Mouse (Mus musculus): Measurements from ENCODE around the gene Tnrc18. TPM values are rescaled to one million over a fixed set of nuclear protein-coding genes. Genes with fewer than 3 reads are reported as not detected.

Tnrc18 gene
- 60.9 and 61.2 TPM in 2 replicates for polyA plus RNA-seq (2016; fragmentation: Nextera tagmentation; extraction: Ambion mirVana)

DNA sequence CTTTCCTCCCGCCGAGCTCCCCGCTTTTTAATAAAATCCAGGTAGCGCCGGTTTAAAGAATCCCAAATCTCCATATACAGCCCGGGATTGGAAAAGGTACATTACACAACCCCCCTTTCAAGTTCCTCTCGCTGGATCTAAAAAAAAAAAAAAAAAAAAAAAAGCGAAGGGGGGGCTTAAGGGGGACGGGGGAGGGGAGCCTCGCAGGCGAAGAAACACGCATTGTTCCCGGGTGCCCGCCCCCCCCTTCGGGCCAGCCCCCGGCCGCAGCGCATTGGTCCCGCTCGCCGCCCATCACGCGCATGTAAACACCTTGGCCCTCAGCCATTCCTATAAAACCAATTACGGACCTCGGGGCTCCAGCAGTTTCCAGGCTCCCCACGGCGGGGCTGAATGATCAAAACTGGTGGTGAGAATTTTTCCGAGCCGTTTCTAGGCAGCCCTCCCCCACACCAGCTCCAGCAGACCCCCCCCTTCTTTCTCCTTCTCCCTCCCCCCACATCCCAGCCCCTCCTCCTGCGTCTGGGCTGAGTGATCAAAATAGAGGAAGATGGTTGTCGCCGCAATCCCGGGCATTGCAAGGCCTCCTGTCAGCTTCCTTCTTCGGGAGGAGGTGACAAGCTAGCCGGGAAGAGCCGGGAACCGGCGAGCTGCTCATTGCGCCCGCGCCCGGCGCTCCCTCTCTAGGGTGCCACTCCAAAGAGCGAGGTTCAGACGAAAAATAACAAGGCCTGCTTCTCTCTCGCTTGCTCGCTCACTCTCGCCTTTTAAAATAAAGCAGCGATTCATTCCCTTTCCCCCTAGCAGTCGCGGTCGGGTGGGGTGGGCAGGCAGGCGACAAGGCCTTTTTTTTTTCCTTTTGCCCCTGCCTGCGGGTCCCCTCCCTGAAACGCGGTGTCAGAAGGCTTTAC lies at the start of gene Tnrc18:
Gene Tnrc18 (minus strand): TSS at position 139 of the 911 bp plus-strand sequence.
- Histone ChIP-seq H3K9ac (replicated peaks) (peak within 1 kb of the TSS; percentile 100), H3K4me1 (replicated peaks) (peaks cover 7% of the 10 kb centered on the region), H3K4me2 (peak within 1 kb of the TSS; percentile 93), H3K27me3 (no peaks in the 10 kb centered on the region), H3K4me3 (replicated peaks) (peak within 1 kb of the TSS; percentile 100), H3K36me3 (peaks cover 23% of the 10 kb centered on the region), H3K9me3 (no peaks in the 10 kb centered on the region), H3K27ac (peak within 1 kb of the TSS; percentile 100)
- under 1% methylated on average over 56 of the region's 56 CpGs for WGBS
- ATAC-seq (ENCODE audit: insufficient number of reproducible peaks, insufficient read depth, low FRiP score, low TSS enrichment, low read depth) = peak; percentile 54

DNA sequence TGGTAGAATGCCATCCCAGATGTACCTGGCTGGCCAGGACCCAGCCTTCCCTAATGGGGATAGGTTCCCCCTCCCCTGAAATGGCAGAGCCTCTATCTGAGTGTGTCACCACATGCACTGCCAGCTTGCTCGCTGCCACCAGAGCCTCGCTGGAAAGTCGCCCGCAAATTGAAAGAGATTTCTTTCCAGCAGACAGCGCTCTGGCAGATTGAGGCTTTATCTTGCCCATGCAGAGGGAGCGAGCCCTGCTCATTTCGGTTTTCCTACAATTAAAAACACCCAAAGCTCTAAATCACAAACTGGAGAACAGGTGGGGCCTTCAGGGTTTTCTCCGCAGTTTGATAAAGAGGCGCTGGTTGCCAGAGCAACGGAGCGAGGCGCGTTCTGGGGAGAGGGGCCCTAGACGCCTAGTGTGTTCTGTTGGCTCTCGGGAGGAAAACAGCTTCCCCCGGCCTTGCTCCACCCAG lies 40.3 kb upstream of the Tnrc18 start:
- H3K27ac ChIP-seq = no peak overlapping the region
- 53% methylated on average over 16 of the region's 16 CpGs for WGBS
- ATAC-seq (ENCODE audit: insufficient number of reproducible peaks, insufficient read depth, low FRiP score, low TSS enrichment, low read depth) = no peak
- peaks cover 16% of the 10 kb centered on the region; the same call in 1 of the 2 replicates for H3K4me1 ChIP-seq (replicated peaks)
- no peaks in the 10 kb centered on the region for H3K36me3 ChIP-seq
- H3K4me3 ChIP-seq (replicated peaks) = no peak overlapping the region
- no peak overlapping the region for H3K9ac ChIP-seq (replicated peaks)
- no peaks in the 10 kb centered on the region for H3K27me3 ChIP-seq
- no peak overlapping the region for H3K4me2 ChIP-seq
- H3K9me3 ChIP-seq = peaks cover 10% of the 10 kb centered on the region

DNA sequence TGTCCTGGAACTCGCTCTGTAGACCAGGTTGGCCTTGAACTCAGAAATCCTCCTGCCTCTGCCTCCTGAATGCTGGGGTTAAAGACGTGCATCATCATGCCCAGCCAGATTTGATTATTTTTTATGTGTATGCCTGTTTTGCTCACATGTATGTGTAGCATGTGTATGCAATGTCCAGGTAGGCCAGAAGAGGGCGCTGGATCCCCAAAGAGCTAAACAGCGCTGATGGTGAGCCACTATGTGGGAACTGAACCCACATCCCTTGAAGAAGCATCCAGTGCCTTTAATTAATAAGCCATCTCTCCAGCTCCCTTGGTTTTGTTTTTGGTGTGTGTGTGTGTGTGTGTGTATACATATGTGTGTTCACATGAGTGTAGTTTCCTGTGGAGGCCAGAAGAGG lies 38.9 kb upstream of the Tnrc18 start:
- Histone ChIP-seq H3K4me2 (no peak overlapping the region), H3K4me1 (replicated peaks) (0 out of 2 replicates have a peak, but pooled peaks cover 7% of the 10 kb centered on the region), H3K36me3 (no peaks in the 10 kb centered on the region), H3K27ac (no peak overlapping the region), H3K4me3 (replicated peaks) (no peak overlapping the region), H3K9ac (replicated peaks) (no peak overlapping the region), H3K27me3 (no peaks in the 10 kb centered on the region), H3K9me3 (peaks cover 10% of the 10 kb centered on the region)
- ATAC-seq (ENCODE audit: insufficient number of reproducible peaks, insufficient read depth, low FRiP score, low TSS enrichment, low read depth) = no peak
- WGBS = 80% methylated on average over 4 of the region's 4 CpGs

- H3K4me2 ChIP-seq = no peak overlapping the region
- no peak overlapping the region for H3K4me3 ChIP-seq (replicated peaks)
- 80% methylated on average over 10 of the region's 10 CpGs for WGBS
These were observed 37.4 kb upstream of the Tnrc18 start for GRCm38 (mm10) chr5:142854877-142855276.

DNA sequence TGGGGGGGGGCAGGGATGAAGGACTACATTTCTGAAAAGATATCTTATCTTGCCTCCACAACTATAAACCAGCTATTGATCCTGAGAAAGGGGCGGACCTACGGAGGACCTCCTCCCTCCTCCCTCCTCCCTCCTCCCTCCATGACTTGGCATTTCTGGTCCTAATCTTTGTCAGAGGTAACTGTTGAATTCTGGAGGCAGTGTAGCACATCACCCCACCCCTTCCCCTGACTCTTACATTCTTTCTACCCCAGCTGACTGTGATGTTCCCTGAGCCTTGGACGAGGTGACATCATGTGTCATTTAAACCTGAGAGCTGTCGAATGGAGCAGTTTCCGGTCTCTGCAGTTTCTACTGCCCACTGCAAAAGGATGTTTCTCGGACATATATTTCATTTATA lies 36.1 kb upstream of the Tnrc18 start:
- no peak overlapping the region for H3K4me3 ChIP-seq (replicated peaks)
- no peaks in the 10 kb centered on the region for H3K36me3 ChIP-seq
- no peak overlapping the region for H3K4me2 ChIP-seq
- no peak overlapping the region for H3K27ac ChIP-seq
- ATAC-seq (ENCODE audit: insufficient number of reproducible peaks, insufficient read depth, low FRiP score, low TSS enrichment, low read depth) = no peak
- H3K9ac ChIP-seq (replicated peaks) = no peak overlapping the region
- peaks cover 10% of the 10 kb centered on the region for H3K9me3 ChIP-seq
- no peaks in the 10 kb centered on the region for H3K27me3 ChIP-seq
- 76% methylated on average over 6 of the region's 6 CpGs for WGBS
- H3K4me1 ChIP-seq (replicated peaks) = 0 out of 2 replicates have a peak, but pooled peaks cover 7% of the 10 kb centered on the region

More at GRCm38 (mm10) chr5:142854877-142855276, 37.4 kb upstream of the Tnrc18 start:
- no peak for ATAC-seq (ENCODE audit: insufficient number of reproducible peaks, insufficient read depth, low FRiP score, low TSS enrichment, low read depth)
- peaks cover 10% of the 10 kb centered on the region for H3K9me3 ChIP-seq
- 0 out of 2 replicates have a peak, but pooled peaks cover 7% of the 10 kb centered on the region for H3K4me1 ChIP-seq (replicated peaks)
- H3K9ac ChIP-seq (replicated peaks) = no peak overlapping the region
- H3K27me3 ChIP-seq = no peaks in the 10 kb centered on the region
- H3K36me3 ChIP-seq = no peaks in the 10 kb centered on the region
- H3K27ac ChIP-seq = no peak overlapping the region

DNA sequence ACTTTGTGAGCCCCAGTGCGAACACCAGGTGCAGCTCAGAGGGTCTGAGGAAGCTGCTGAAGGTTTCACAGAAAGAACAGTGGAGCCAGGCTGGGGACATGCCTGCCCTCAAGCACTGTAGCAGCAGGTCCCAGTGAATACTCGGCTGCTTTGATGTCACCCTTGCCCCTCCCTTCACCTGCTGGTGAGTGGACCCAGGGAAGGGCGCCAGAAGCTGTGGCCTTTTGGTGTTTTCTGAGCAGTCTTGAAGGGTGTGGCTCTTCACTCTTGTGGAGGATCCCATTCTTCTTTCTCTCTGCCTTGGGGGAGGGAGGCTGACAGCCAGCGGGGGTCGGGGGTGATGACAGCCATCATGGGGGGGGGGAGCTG lies 34.2 kb upstream of the Tnrc18 start:
- WGBS = 43% methylated on average over 5 of the region's 5 CpGs
- H3K4me1 ChIP-seq (replicated peaks) = no peaks in the 10 kb centered on the region
- no peaks in the 10 kb centered on the region for H3K27me3 ChIP-seq
- no peak overlapping the region for H3K9ac ChIP-seq (replicated peaks)
- no peak overlapping the region for H3K4me3 ChIP-seq (replicated peaks)
- no peak overlapping the region for H3K27ac ChIP-seq
- no peak overlapping the region for H3K4me2 ChIP-seq
- no peaks in the 10 kb centered on the region for H3K36me3 ChIP-seq
- H3K9me3 ChIP-seq = peaks cover 9% of the 10 kb centered on the region
- no peak for ATAC-seq (ENCODE audit: insufficient number of reproducible peaks, insufficient read depth, low FRiP score, low TSS enrichment, low read depth)

DNA sequence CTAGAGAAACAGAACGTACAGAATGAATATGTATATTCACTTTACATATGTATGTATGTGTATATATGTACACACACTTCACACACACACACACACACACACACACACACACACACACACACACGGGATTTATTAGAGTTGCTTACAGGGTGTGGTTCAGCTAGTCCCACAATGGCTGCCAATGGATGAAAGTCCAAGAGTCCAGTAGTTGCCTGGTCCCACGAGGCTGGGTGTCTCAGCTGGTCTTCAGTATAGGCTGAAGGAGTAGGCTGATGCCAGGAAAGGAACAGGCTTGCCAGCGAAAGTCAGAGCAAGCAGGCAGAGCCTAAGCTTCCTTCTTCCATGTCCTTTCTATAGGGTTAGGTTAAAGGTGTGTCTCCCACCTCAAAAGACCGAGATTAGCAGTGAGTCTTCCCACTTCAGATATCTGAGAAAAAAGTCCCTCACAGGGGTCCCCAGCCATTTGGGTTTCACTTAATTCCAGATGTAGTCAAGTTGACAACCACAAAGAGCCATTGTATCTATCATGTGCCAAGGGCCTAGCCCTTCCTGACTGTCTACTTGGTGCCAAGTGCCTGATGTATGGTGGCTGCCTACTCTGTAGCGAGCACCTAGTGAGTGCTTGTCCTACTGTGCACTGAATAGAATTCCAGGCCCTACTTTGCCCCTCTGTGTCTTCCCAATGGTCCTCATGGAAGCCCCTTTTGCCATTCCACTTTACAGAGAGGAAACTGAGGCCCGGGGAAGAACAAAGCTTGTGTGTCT lies 33.6 kb upstream of the Tnrc18 start:
- peaks cover 4% of the 10 kb centered on the region; the same call in 1 of the 2 replicates for H3K9me3 ChIP-seq
- WGBS = 83% methylated on average over 7 of the region's 7 CpGs
- H3K4me1 ChIP-seq (replicated peaks) = no peaks in the 10 kb centered on the region
- H3K36me3 ChIP-seq = no peaks in the 10 kb centered on the region
- H3K4me2 ChIP-seq = no peak overlapping the region
- H3K4me3 ChIP-seq (replicated peaks) = no peak overlapping the region
- no peaks in the 10 kb centered on the region for H3K27me3 ChIP-seq
- H3K9ac ChIP-seq (replicated peaks) = no peak overlapping the region
- ATAC-seq (ENCODE audit: insufficient number of reproducible peaks, insufficient read depth, low FRiP score, low TSS enrichment, low read depth) = no peak
- H3K27ac ChIP-seq = no peak overlapping the region

DNA sequence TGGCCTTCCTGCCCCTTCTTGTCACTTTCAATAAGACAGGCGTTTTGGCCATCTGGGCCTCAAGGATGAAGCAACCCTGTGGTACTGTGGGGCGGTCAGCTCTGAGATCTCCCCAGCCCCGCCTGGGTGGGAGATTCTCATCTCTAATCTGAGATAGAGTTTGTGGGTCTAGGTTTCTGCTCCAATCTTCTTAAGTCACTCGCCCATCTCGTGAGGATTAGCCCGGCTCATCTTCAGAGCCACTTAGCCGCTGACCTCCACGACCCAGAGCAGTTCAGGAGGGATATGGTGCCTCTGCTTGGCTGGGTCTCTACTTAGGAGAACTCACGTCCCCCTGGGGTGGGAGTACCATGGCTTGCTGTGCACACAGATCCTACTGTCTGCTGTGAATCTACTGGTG lies 33.0 kb upstream of the Tnrc18 start:
- 73% methylated on average over 9 of the region's 9 CpGs for WGBS
- no peaks in the 10 kb centered on the region for H3K27me3 ChIP-seq
- no peaks in the 10 kb centered on the region for H3K36me3 ChIP-seq
- H3K4me3 ChIP-seq (replicated peaks) = no peak overlapping the region
- no peak overlapping the region for H3K27ac ChIP-seq
- H3K9me3 ChIP-seq = peaks cover 4% of the 10 kb centered on the region; the same call in 1 of the 2 replicates
- no peak for ATAC-seq (ENCODE audit: insufficient number of reproducible peaks, insufficient read depth, low FRiP score, low TSS enrichment, low read depth)
- no peak overlapping the region for H3K9ac ChIP-seq (replicated peaks)
- no peak overlapping the region for H3K4me2 ChIP-seq
- no peaks in the 10 kb centered on the region for H3K4me1 ChIP-seq (replicated peaks)

DNA sequence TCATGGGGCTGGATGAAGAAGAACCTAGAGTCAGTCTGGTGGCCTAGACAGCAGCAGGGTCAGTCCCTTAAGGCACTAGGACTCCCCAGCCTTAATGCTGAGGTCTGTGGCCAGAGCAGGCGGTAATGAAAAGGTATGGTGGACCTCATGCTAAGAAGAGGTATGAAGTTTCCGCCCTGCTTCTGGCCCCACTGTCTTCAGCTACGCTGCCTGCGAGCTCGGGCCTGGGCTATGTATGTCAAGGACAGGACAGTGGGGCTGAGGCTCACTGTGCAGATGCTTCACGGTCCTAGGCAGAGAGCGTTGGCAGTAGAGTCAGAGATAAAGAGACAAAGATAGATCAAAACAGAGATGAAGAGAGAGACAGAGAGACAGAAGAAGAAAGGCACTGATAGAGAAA lies 31.4 kb upstream of the Tnrc18 start:
- 90% methylated on average over 7 of the region's 7 CpGs for WGBS
- Histone ChIP-seq H3K4me3 (replicated peaks) (no peak overlapping the region), H3K27ac (no peak overlapping the region), H3K4me1 (replicated peaks) (no peaks in the 10 kb centered on the region), H3K9me3 (no peaks in the 10 kb centered on the region), H3K36me3 (no peaks in the 10 kb centered on the region), H3K9ac (replicated peaks) (no peak overlapping the region), H3K4me2 (no peak overlapping the region), H3K27me3 (no peaks in the 10 kb centered on the region)
- ATAC-seq (ENCODE audit: insufficient number of reproducible peaks, insufficient read depth, low FRiP score, low TSS enrichment, low read depth) = no peak

DNA sequence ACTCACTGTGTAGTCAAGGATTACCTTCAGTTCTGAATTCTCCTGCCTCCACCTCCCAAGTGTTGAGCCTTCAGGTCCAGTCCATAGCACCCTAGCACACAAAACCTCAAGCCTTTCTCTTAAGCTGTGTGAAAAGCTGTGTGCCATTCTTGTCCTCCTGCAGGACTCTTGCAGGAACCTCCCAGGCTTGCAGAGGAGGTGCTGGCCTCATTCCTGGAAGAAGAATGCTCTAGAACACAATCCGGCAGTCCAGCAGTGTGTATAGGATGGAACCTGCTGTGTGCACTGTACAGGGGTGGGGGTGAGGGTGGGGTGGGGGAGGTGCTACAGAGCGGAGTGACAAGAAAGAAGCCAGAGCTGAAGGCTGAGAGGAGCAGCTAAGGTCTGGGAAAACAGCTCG lies 30.7 kb upstream of the Tnrc18 start:
- 74% methylated on average over 3 of the region's 3 CpGs for WGBS
- no peak overlapping the region for H3K9ac ChIP-seq (replicated peaks)
- no peaks in the 10 kb centered on the region for H3K36me3 ChIP-seq
- ATAC-seq (ENCODE audit: insufficient number of reproducible peaks, insufficient read depth, low FRiP score, low TSS enrichment, low read depth) = no peak
- H3K27me3 ChIP-seq = no peaks in the 10 kb centered on the region
- no peak overlapping the region for H3K4me2 ChIP-seq
- H3K4me1 ChIP-seq (replicated peaks) = no peaks in the 10 kb centered on the region
- H3K4me3 ChIP-seq (replicated peaks) = no peak overlapping the region
- H3K27ac ChIP-seq = no peak overlapping the region
- no peaks in the 10 kb centered on the region for H3K9me3 ChIP-seq

DNA sequence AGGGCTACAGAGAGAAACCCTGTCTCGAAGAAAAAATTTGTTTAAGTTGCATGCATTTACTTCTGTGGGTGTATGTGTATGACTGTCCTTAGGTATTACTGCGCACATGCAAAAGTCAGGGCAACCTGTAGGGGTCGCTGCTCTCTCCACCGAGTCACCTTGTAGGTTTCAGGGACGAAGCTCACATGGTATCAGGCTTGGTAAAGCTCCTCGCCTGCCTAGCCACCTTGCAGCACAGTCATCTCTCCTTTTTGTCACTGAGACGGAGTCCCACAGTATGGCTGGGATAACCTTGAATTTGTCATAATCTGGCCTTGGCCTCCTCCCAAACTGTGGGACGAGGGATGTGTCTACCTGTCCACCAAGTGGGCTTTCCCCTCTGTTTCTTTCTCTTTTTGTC lies 27.0 kb upstream of the Tnrc18 start:
- Histone ChIP-seq H3K4me2 (no peak overlapping the region), H3K4me1 (replicated peaks) (peaks cover 15% of the 10 kb centered on the region), H3K4me3 (replicated peaks) (no peak overlapping the region), H3K27me3 (no peaks in the 10 kb centered on the region), H3K27ac (no peak overlapping the region), H3K36me3 (no peaks in the 10 kb centered on the region), H3K9ac (replicated peaks) (no peak overlapping the region), H3K9me3 (no peaks in the 10 kb centered on the region)
- ATAC-seq (ENCODE audit: insufficient number of reproducible peaks, insufficient read depth, low FRiP score, low TSS enrichment, low read depth) = no peak
- 60% methylated on average over 8 of the region's 8 CpGs for WGBS
